Mouse (Mus musculus): ENCODE measurements around the gene Nedd4.

Gene Nedd4

DNA sequence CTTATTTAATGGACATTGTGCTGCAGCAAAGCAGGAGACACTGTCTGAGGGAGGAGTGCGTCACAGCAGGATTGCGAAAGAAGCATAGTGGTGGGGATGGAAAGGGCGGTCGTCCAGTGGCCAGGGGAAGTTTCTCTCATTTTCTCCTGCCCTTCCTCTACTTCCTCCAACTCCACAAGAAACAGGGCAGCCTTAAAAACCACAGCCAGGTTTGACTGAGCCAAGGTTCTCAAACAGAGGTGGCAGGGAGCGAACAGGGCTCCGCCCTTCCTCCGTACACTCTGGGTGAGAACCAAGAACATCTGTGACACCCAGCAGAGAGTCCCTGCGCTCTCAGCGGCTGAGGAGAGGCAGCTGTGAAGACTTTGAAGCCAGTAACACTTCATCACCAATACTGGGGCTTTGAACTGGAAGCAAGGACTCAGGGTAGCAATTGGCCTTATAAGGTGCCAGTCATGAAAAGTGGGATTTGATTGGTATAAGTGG is 135.0 kb downstream of the Nedd4 start:
- DNase-seq = no peak

Measured in B cell, adult 2 months (primary cell).